Mouse (Mus musculus) stomach, postnatal 0 days (tissue): ENCODE data around the gene C2cd2. TPM values are rescaled to one million over a fixed set of nuclear protein-coding genes. Genes with fewer than 3 reads are reported as not detected.
"Not testable (repeated sequence)": the region's sequence is repeated elsewhere in the genome, so short reads cannot be mapped to it uniquely, and the experiment has no call there.

ENCODE experiments used
- ATAC-seq: fragments of 200-750 bp; cut with Nextera tagmentation; 2 replicates; pipeline ENCODE4 v1.8.0; 2017; ENCODE audit not compliant: low FRiP score, low TSS enrichment
- DNase-seq: peaks from one replicate; pipeline ENCODE4 v3.0.0-alpha.2; 2016; ENCODE audit warnings: low spot score
- H3K27ac ChIP-seq: fragments of 300-500 bp; sonication (generic); replicated peaks from 2 replicates; pipeline ENCODE4 v1.5.1; 2014; ENCODE audit warnings: mild to moderate bottlenecking, control low read depth
- H3K27me3 ChIP-seq: fragments of 300-500 bp; sonication (generic); 2 replicates; pipeline ENCODE4 v1.6.1; 2014; ENCODE audit warnings: low read length; ENCODE audit not compliant: control insufficient read depth, insufficient read depth
- H3K36me3 ChIP-seq: fragments of 300-500 bp; sonication (generic); 2 replicates; pipeline ENCODE4 v1.6.1; 2014; ENCODE audit warnings: low read length, mixed read lengths; ENCODE audit not compliant: control insufficient read depth, insufficient read depth
- H3K4me1 ChIP-seq: fragments of 300-500 bp; sonication (generic); replicated peaks from 2 replicates; pipeline ENCODE4 v1.6.1; 2014; ENCODE audit warnings: antibody characterized with exemption; ENCODE audit not compliant: control insufficient read depth, insufficient read depth
- H3K4me2 ChIP-seq: fragments of 300-500 bp; sonication (generic); replicated peaks from 2 replicates; pipeline ENCODE4 v1.6.1; 2014; ENCODE audit warnings: low read depth, mild to moderate bottlenecking, control low read depth, moderate library complexity
- H3K4me3 ChIP-seq: fragments of 300-500 bp; sonication (generic); 2 replicates; pipeline ENCODE4 v1.5.1; 2014; ENCODE audit warnings: low read depth, low read length, control low read depth
- H3K9ac ChIP-seq: fragments of 300-500 bp; sonication (generic); 2 replicates; pipeline ENCODE4 v1.6.1; 2014; ENCODE audit warnings: mild to moderate bottlenecking, low read length, control low read depth, mixed read lengths
- H3K9me3 ChIP-seq: fragments of 300-500 bp; sonication (generic); 2 replicates; pipeline ENCODE4 v1.6.1; 2016; ENCODE audit warnings: low read length; ENCODE audit not compliant: control insufficient read depth
- CTCF ChIP-seq: IDR thresholded peaks from 2 replicates; pipeline ENCODE4 v1.5.1; 2016; ENCODE audit warnings: antibody characterized with exemption, low read depth, mild to moderate bottlenecking, moderate library complexity
- EP300 ChIP-seq: optimal IDR thresholded peaks from 2 replicates; pipeline ENCODE3; 2016; ENCODE audit warnings: antibody characterized with exemption
- WGBS: fragments of 180-500 bp; shearing (Covaris S2); extraction: QIAGEN DNeasy Blood & Tissue Kit; methylation state at CpG from one replicate; pipeline ENCODE4 v1.1.7; 2014; 5-methylcytosine and 5-hydroxymethylcytosine counted together
- polyA plus RNA-seq: library from polyadenylated mRNA; unstranded; fragments of >200 nt; fragmentation: Nextera tagmentation; extraction: Ambion mirVana; gene quantifications from 2 replicates; pipeline ENCODE4 v1.2.1, GENCODE M21; 2015

Gene C2cd2
- 13.6 and 14.0 TPM in 2 replicates for polyA plus RNA-seq

- no peaks in the 10 kb centered on the region for H3K27me3 ChIP-seq
- DNase-seq (peak; percentile 97), ATAC-seq (peak; percentile 99)
- no peaks in the 10 kb centered on the region for H3K4me1 ChIP-seq
- H3K27ac ChIP-seq: peak within 1 kb of the TSS; percentile 98
- H3K4me2 ChIP-seq: peak within 1 kb of the TSS; percentile 82
- WGBS: under 1% methylated on average over 75 of the region's 78 CpGs
- no peaks in the 10 kb centered on the region for H3K36me3 ChIP-seq
- H3K9ac ChIP-seq: peak within 1 kb of the TSS; percentile 93
- peak within 1 kb of the TSS; percentile 76 for H3K4me3 ChIP-seq
- H3K9me3 ChIP-seq: no peaks in the 10 kb centered on the region
- no peak for TF ChIP-seq EP300
- TF ChIP-seq CTCF: no peak
Observed at GRCm38 (mm10) chr16:97962151-97962948, at the start of gene C2cd2, which contains the start of gene Zbtb21. Gene C2cd2, minus strand, starts transcription at chr16:97962598. Gene Zbtb21, minus strand, starts transcription at chr16:97962622.

GRCm38 (mm10) chr16:97997383-97997731 is 35.0 kb upstream of the C2cd2 start:
- DNase-seq, H3K4me1 ChIP-seq, H3K27me3 ChIP-seq, H3K9me3 ChIP-seq, H3K36me3 ChIP-seq: not testable (repeated sequence)
- Histone ChIP-seq H3K4me2 (peak overlapping the region; percentile 67), H3K9ac (peak overlapping the region; percentile 58; the same call in 1 of the 2 replicates), H3K4me3 (peak overlapping the region; percentile 53), H3K27ac (peak overlapping the region; percentile 94)
- ATAC-seq: peak; percentile 47
- WGBS: under 1% methylated on average over 8 of the region's 8 CpGs

- H3K4me2 ChIP-seq: peak within 1 kb of the TSS; percentile 67
- peak within 1 kb of the TSS; percentile 53 for H3K4me3 ChIP-seq
- H3K27ac ChIP-seq: peak within 1 kb of the TSS; percentile 94
- no peaks in the 10 kb centered on the region for H3K27me3 ChIP-seq
- ATAC-seq (peak; percentile 98), DNase-seq (peak; percentile 91)
- WGBS: 3% methylated on average over 22 of the region's 22 CpGs
- no peaks in the 10 kb centered on the region for H3K4me1 ChIP-seq
- TF ChIP-seq EP300: no peak
- no peak for TF ChIP-seq CTCF
- H3K9ac ChIP-seq: peak within 1 kb of the TSS; percentile 58
- no peaks in the 10 kb centered on the region for H3K9me3 ChIP-seq
- H3K36me3 ChIP-seq: no peaks in the 10 kb centered on the region
Observed at GRCm38 (mm10) chr16:97996616-97997382, 34.4 kb upstream of the C2cd2 start, which contains the start of gene B230307C23Rik. Gene B230307C23Rik, plus strand, starts transcription at chr16:97997315.

DNA sequence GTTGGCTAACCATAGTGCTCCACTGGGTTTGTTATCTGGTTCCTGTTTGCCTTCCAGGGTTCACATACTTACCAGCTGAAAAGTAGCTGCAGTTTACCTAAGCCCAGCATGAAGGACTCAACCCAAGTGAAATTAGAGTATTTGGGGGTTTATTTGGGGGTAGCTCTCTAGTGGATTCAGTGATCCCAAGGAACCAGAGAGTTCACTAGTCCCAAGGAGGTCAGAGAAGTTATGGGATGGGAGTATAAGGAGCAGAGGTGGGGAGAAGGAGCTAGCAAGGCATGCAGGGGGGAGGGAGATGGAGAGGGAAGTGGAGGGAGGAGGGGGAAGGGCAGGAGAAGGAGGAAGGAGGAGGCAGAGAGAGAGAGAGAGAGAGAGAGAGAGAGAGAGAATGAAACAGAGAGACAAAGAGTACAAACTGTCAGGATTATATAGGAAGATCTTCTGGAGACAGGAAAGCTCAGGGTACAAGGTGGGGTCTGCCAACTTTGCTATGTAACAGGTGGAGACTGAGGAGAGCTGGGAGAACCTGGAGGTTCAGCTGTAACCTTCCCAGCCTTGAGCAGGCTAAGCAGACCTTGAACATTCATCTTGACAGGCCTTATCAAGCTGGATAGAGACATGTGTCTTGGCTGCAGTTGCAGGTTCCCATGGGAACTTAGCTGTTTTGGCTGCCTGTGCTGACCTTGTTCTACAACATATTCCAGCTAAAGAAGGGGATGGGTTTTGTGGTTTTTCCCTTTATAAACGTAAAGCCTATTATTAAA is 33.6 kb upstream of the C2cd2 start:
- Histone ChIP-seq H3K27me3 (no peaks in the 10 kb centered on the region), H3K4me3 (peak overlapping the region; percentile 53), H3K9me3 (no peaks in the 10 kb centered on the region), H3K4me2 (peak overlapping the region; percentile 67), H3K9ac (peak overlapping the region; percentile 58), H3K27ac (peak overlapping the region; percentile 94), H3K36me3 (no peaks in the 10 kb centered on the region), H3K4me1 (no peaks in the 10 kb centered on the region)
- TF ChIP-seq CTCF (no peak), EP300 (no peak)
- WGBS: 8% methylated on average over 1 of the region's 1 CpGs
- DNase-seq: peak; percentile 45
- ATAC-seq: peak; percentile 27; the same call in 1 of the 2 replicates

DNA sequence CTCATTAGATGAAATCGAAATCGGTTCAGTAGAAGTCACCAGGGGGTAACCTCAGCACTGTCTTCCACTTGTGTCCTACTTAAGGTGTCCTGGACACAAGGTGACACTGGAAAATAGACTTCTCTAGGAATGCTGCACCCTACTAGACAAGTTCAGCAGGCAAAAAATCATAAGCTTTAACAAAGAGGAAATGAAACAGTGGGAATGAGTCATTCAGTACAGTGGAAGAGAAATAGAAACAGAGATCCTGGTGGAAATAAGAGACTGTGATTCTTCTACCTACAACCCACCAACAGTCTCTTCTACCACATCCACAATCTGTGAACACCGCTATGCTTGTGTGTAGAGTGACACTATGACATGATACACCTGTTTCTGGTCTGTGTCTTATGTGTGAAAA is 30.1 kb upstream of the C2cd2 start:
- not testable (repeated sequence) for H3K27me3 ChIP-seq, ATAC-seq, H3K4me1 ChIP-seq, DNase-seq, H3K4me2 ChIP-seq, H3K4me3 ChIP-seq, H3K9ac ChIP-seq, H3K9me3 ChIP-seq, H3K27ac ChIP-seq, H3K36me3 ChIP-seq
- WGBS: 84% methylated on average over 3 of the region's 3 CpGs
